Mouse (Mus musculus) limb, embryonic 12.5 days (tissue): Measurements from ENCODE around the gene Dusp18. TPM values are rescaled to one million over a fixed set of nuclear protein-coding genes. Genes with fewer than 3 reads are reported as not detected.

ENCODE experiments used
- polyA plus RNA-seq: library from polyadenylated mRNA; unstranded; fragments of >200 nt; fragmentation: Nextera tagmentation; extraction: Ambion mirVana; gene quantifications from 2 replicates; pipeline ENCODE4 v1.2.1, GENCODE M21; 2016

Gene Dusp18
- polyA plus RNA-seq, 1 experiment from 2014 or later: 11.4 TPM

Other genes starting within 250 kb of the Dusp18 start
- 50.5 and 54.0 TPM in 2 replicates for gene Morc2a, start 246.0 kb upstream of the Dusp18 start, polyA plus RNA-seq
- gene Osbp2, start 31.3 kb upstream of the Dusp18 start, polyA plus RNA-seq: 0.52 and 0.73 TPM in 2 replicates
- 0.15 and 0.18 TPM in 2 replicates for gene 4921536K21Rik, start 142 bp upstream of the Dusp18 start, polyA plus RNA-seq
- gene Slc35e4, start 19.4 kb downstream of the Dusp18 start, polyA plus RNA-seq: 3.0 and 3.7 TPM in 2 replicates
- gene Tcn2, start 36.9 kb downstream of the Dusp18 start, polyA plus RNA-seq: 27.4 and 29.9 TPM in 2 replicates
- gene Pes1, start 68.7 kb downstream of the Dusp18 start, polyA plus RNA-seq: 85.6 and 85.7 TPM in 2 replicates
- gene 4930556J24Rik, start 81.5 kb downstream of the Dusp18 start, polyA plus RNA-seq: not detected in 2 replicates
- 4.4 and 5.4 TPM in 2 replicates for gene Gal3st1, start 88.4 kb downstream of the Dusp18 start, polyA plus RNA-seq
- not detected in 2 replicates for gene Sec14l4, start 136.2 kb downstream of the Dusp18 start, polyA plus RNA-seq
- not detected in 2 replicates for gene Sec14l3, start 169.6 kb downstream of the Dusp18 start, polyA plus RNA-seq
- 8.7 TPM in 2 replicates for gene Mtfp1, start 200.2 kb downstream of the Dusp18 start, polyA plus RNA-seq
- gene Sec14l2, start 228.2 kb downstream of the Dusp18 start, polyA plus RNA-seq: 3.2 and 3.3 TPM in 2 replicates
- gene Rnf215, start 240.0 kb downstream of the Dusp18 start, polyA plus RNA-seq: 36.6 and 39.5 TPM in 2 replicates